Mouse (Mus musculus): ENCODE data around the gene Cenpq. TPM values are rescaled to one million over a fixed set of nuclear protein-coding genes. Genes with fewer than 3 reads are reported as not detected.

Cenpq gene
- polyA plus RNA-seq, 1 experiment from 2014 or later = 15.5 TPM

- Histone ChIP-seq H3K9ac (replicated peaks) (no peak overlapping the region), H3K36me3 (no peaks in the 10 kb centered on the region), H3K27me3 (no peaks in the 10 kb centered on the region), H3K4me2 (replicated peaks) (no peak overlapping the region), H3K4me1 (replicated peaks) (no peaks in the 10 kb centered on the region), H3K9me3 (no peaks in the 10 kb centered on the region), H3K27ac (no peak overlapping the region), H3K4me3 (replicated peaks) (no peak overlapping the region)
- ATAC-seq = no peak
- WGBS = 83% methylated on average over 4 of the region's 4 CpGs
Measured at GRCm38 (mm10) chr17:40887849-40888536, 46.9 kb downstream of the Cenpq start.

GRCm38 (mm10) chr17:40885155-40885554 is 49.7 kb downstream of the Cenpq start:
- 86% methylated on average over 4 of the region's 4 CpGs for WGBS
- Histone ChIP-seq H3K4me3 (replicated peaks) (no peak overlapping the region), H3K9me3 (no peaks in the 10 kb centered on the region), H3K27ac (no peak overlapping the region), H3K4me2 (replicated peaks) (no peak overlapping the region), H3K9ac (replicated peaks) (no peak overlapping the region), H3K36me3 (no peaks in the 10 kb centered on the region), H3K4me1 (replicated peaks) (peaks cover 5% of the 10 kb centered on the region), H3K27me3 (peaks cover 3% of the 10 kb centered on the region; the same call in 1 of the 2 replicates)
- no peak for ATAC-seq

- H3K4me3 ChIP-seq (replicated peaks) = no peak overlapping the region
- no peaks in the 10 kb centered on the region for H3K36me3 ChIP-seq
- H3K27me3 ChIP-seq = peaks cover 10% of the 10 kb centered on the region; the same call in 1 of the 2 replicates
- no peaks in the 10 kb centered on the region for H3K9me3 ChIP-seq
- no peak overlapping the region for H3K9ac ChIP-seq (replicated peaks)
- ATAC-seq = no peak
- no peak overlapping the region for H3K27ac ChIP-seq
- peaks cover 11% of the 10 kb centered on the region for H3K4me1 ChIP-seq (replicated peaks)
- no peak overlapping the region for H3K4me2 ChIP-seq (replicated peaks)
- 92% methylated on average over 6 of the region's 6 CpGs for WGBS
Measured at GRCm38 (mm10) chr17:40882172-40882571, 52.7 kb downstream of the Cenpq start.

GRCm38 (mm10) chr17:40879924-40880691 is 54.7 kb downstream of the Cenpq start, which contains the start of gene 9130008F23Rik:
Gene 9130008F23Rik (minus strand): TSS chr17:40880559.
- H3K4me3 ChIP-seq (replicated peaks) = peak within 1 kb of the TSS; percentile 55
- no peak within 1 kb of the TSS for H3K27ac ChIP-seq
- H3K9me3 ChIP-seq = no peaks in the 10 kb centered on the region
- WGBS = under 1% methylated on average over 40 of the region's 40 CpGs
- H3K9ac ChIP-seq (replicated peaks) = peak within 1 kb of the TSS; percentile 62
- peak within 1 kb of the TSS; percentile 93 for H3K4me2 ChIP-seq (replicated peaks)
- ATAC-seq = peak; percentile 83
- H3K27me3 ChIP-seq = peaks cover 10% of the 10 kb centered on the region; the same call in 1 of the 2 replicates
- no peaks in the 10 kb centered on the region for H3K36me3 ChIP-seq
- peaks cover 11% of the 10 kb centered on the region for H3K4me1 ChIP-seq (replicated peaks)

GRCm38 (mm10) chr17:40879528-40879923 is 55.3 kb downstream of the Cenpq start:
- peak overlapping the region; percentile 62 for H3K9ac ChIP-seq (replicated peaks)
- ATAC-seq = no peak
- H3K36me3 ChIP-seq = no peaks in the 10 kb centered on the region
- WGBS = 7% methylated on average over 6 of the region's 6 CpGs
- peaks cover 10% of the 10 kb centered on the region; the same call in 1 of the 2 replicates for H3K27me3 ChIP-seq
- peak overlapping the region; percentile 93 for H3K4me2 ChIP-seq (replicated peaks)
- H3K4me1 ChIP-seq (replicated peaks) = peaks cover 11% of the 10 kb centered on the region
- H3K4me3 ChIP-seq (replicated peaks) = peak overlapping the region; percentile 55
- H3K27ac ChIP-seq = no peak overlapping the region
- no peaks in the 10 kb centered on the region for H3K9me3 ChIP-seq

- WGBS = 40% methylated on average over 3 of the region's 3 CpGs
- no peak overlapping the region for H3K27ac ChIP-seq
- H3K9ac ChIP-seq (replicated peaks) = no peak overlapping the region
- H3K27me3 ChIP-seq = peaks cover 10% of the 10 kb centered on the region; the same call in 1 of the 2 replicates
- no peak overlapping the region for H3K4me3 ChIP-seq (replicated peaks)
- no peak overlapping the region for H3K4me2 ChIP-seq (replicated peaks)
- ATAC-seq = no peak
- no peaks in the 10 kb centered on the region for H3K9me3 ChIP-seq
- no peaks in the 10 kb centered on the region for H3K36me3 ChIP-seq
- peaks cover 11% of the 10 kb centered on the region for H3K4me1 ChIP-seq (replicated peaks)
Measured at GRCm38 (mm10) chr17:40877741-40878140, 57.1 kb downstream of the Cenpq start.

GRCm38 (mm10) chr17:40875568-40875967 is 59.3 kb downstream of the Cenpq start:
- Histone ChIP-seq H3K4me3 (replicated peaks) (no peak overlapping the region), H3K36me3 (no peaks in the 10 kb centered on the region), H3K4me2 (replicated peaks) (no peak overlapping the region), H3K27ac (no peak overlapping the region), H3K27me3 (peaks cover 10% of the 10 kb centered on the region; the same call in 1 of the 2 replicates), H3K4me1 (replicated peaks) (peaks cover 10% of the 10 kb centered on the region), H3K9ac (replicated peaks) (no peak overlapping the region), H3K9me3 (no peaks in the 10 kb centered on the region)
- WGBS = 97% methylated on average over 1 of the region's 1 CpGs
- ATAC-seq = no peak

- Histone ChIP-seq H3K9ac (replicated peaks) (no peak overlapping the region), H3K4me3 (replicated peaks) (no peak overlapping the region), H3K4me1 (replicated peaks) (peaks cover 1% of the 10 kb centered on the region), H3K27ac (no peak overlapping the region), H3K4me2 (replicated peaks) (no peak overlapping the region), H3K9me3 (no peaks in the 10 kb centered on the region), H3K36me3 (no peaks in the 10 kb centered on the region), H3K27me3 (peaks cover 4% of the 10 kb centered on the region; the same call in 1 of the 2 replicates)
- 90% methylated on average over 3 of the region's 3 CpGs for WGBS
- no peak for ATAC-seq
Measured at GRCm38 (mm10) chr17:40874701-40875100, 60.1 kb downstream of the Cenpq start.

GRCm38 (mm10) chr17:40873582-40874011 is 61.2 kb downstream of the Cenpq start:
- 81% methylated on average over 2 of the region's 2 CpGs for whole genome bisulfite sequencing
- Histone ChIP-seq H3K4me1 (replicated peaks) (no peaks in the 10 kb centered on the region), H3K27me3 (no peaks in the 10 kb centered on the region), H3K9ac (replicated peaks) (no peak overlapping the region), H3K9me3 (no peaks in the 10 kb centered on the region), H3K27ac (no peak overlapping the region), H3K4me2 (replicated peaks) (no peak overlapping the region), H3K4me3 (replicated peaks) (no peak overlapping the region), H3K36me3 (no peaks in the 10 kb centered on the region)
- no peak for ATAC-seq

Other genes with a start within 250 kb of the Cenpq start
- gene Esp1, start 207.9 kb downstream of the Cenpq start, polyA plus RNA-seq (2015; fragmentation: Nextera tagmentation; extraction: Ambion mirVana) = not detected in 2 replicates
- not detected in 2 replicates for gene Crisp2, start 128.0 kb downstream of the Cenpq start, polyA plus RNA-seq (2015; fragmentation: Nextera tagmentation; extraction: Ambion mirVana)
- 0.30 TPM in 2 replicates for gene Rhag, start 123.9 kb downstream of the Cenpq start, polyA plus RNA-seq (2015; fragmentation: Nextera tagmentation; extraction: Ambion mirVana)
- 0.24 and 0.32 TPM in 2 replicates for gene 9130008F23Rik, start 54.5 kb downstream of the Cenpq start, polyA plus RNA-seq (2015; fragmentation: Nextera tagmentation; extraction: Ambion mirVana)
- gene Glyatl3, start 20.7 kb downstream of the Cenpq start, polyA plus RNA-seq (2015; fragmentation: Nextera tagmentation; extraction: Ambion mirVana) = not detected in 2 replicates
- gene Mut, start 362 bp downstream of the Cenpq start, polyA plus RNA-seq (2015; fragmentation: Nextera tagmentation; extraction: Ambion mirVana) = 21.0 and 22.5 TPM in 2 replicates

Measured in midbrain, embryonic 13.5 days (tissue).